Mouse (Mus musculus) hindbrain, embryonic 14.5 days (tissue): ENCODE measurements around the gene Uap1. TPM values are rescaled to one million over a fixed set of nuclear protein-coding genes. Genes with fewer than 3 reads are reported as not detected.
A peak's percentile ranks its signal among the peaks of the same experiment; 100 is the strongest.

Experiments
- ATAC-seq: fragments of 200-750 bp; cut with Nextera tagmentation; 2 replicates; pipeline ENCODE4 v1.8.0; 2017; ENCODE audit warnings: moderate number of reproducible peaks, mild to moderate bottlenecking, moderate TSS enrichment, moderate library complexity; ENCODE audit not compliant: low FRiP score
- DNase-seq: peaks from one replicate; pipeline ENCODE4 v3.0.0-alpha.2; 2015; ENCODE audit warnings: low spot score
- H3K27ac ChIP-seq: fragments of 300-500 bp; sonication (generic); 2 replicates; pipeline ENCODE4 v1.5.1; 2014; ENCODE audit warnings: mild to moderate bottlenecking, moderate library complexity
- H3K27me3 ChIP-seq: fragments of 300-500 bp; sonication (generic); 2 replicates; pipeline ENCODE4 v1.6.1; 2014; ENCODE audit warnings: mild to moderate bottlenecking, low read length, mixed read lengths; ENCODE audit not compliant: control insufficient read depth, insufficient read depth
- H3K36me3 ChIP-seq: fragments of 300-500 bp; sonication (generic); replicated peaks from 2 replicates; pipeline ENCODE4 v1.6.1; 2014; ENCODE audit not compliant: control insufficient read depth, insufficient read depth
- H3K4me1 ChIP-seq: fragments of 300-500 bp; sonication (generic); replicated peaks from 2 replicates; pipeline ENCODE4 v1.6.1; 2014; ENCODE audit warnings: antibody characterized with exemption, low read length, mixed read lengths; ENCODE audit not compliant: control insufficient read depth, insufficient read depth
- H3K4me2 ChIP-seq: fragments of 300-500 bp; sonication (generic); replicated peaks from 2 replicates; pipeline ENCODE4 v1.6.1; 2014; ENCODE audit warnings: mild to moderate bottlenecking, moderate library complexity
- H3K4me3 ChIP-seq: fragments of 300-500 bp; sonication (generic); replicated peaks from 2 replicates; pipeline ENCODE4 v1.5.1; 2014; ENCODE audit warnings: mild to moderate bottlenecking, low read length
- H3K9ac ChIP-seq: fragments of 300-500 bp; sonication (generic); 2 replicates; pipeline ENCODE4 v1.6.1; 2014
- H3K9me3 ChIP-seq: fragments of 300-500 bp; sonication (generic); 2 replicates; pipeline ENCODE4 v1.6.1; 2016; ENCODE audit warnings: low read length; ENCODE audit not compliant: control insufficient read depth
- WGBS: fragments of 180-500 bp; shearing (Covaris S2); extraction: QIAGEN DNeasy Blood & Tissue Kit; methylation state at CpG from one replicate; pipeline ENCODE4 v1.1.7; 2014; 5-methylcytosine and 5-hydroxymethylcytosine counted together
- polyA plus RNA-seq: library from polyadenylated mRNA; unstranded; fragments of >200 nt; fragmentation: Nextera tagmentation; extraction: Ambion mirVana; gene quantifications from 2 replicates; pipeline ENCODE4 v1.2.1, GENCODE M21; 2014

Uap1 gene
- 63.8 and 71.3 TPM in 2 replicates for polyA plus RNA-seq

DNA sequence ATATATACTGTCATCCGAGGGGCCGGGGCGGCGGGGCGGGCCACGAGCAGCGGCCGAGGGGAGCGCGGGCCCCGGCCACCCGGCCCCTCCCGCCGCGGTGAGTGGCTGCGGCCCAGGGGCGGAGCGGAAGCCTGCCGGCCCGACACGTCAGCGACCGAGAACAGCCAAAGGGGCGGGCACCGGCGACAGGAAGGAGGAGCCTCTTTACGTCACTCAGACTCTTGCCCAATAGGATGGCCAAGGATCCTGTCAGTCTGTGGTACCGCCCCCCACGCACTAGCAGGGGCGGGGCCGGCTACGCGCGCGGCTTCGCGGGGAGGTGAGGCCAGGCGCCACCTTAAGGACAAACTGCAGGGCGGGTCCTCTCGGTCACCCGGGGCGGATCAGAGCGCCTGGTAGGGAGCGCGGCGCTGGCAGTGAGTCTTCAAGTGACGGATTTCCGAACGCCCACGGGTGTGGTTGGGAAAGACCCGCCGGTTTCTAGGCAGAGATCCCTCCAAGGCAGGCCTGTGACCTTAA lies at the start of gene Uap1:
TSS of gene Uap1 (minus strand) at position 144 of the 519 bp plus-strand sequence.
- peaks cover 18% of the 10 kb centered on the region for H3K4me1 ChIP-seq
- peak within 1 kb of the TSS; percentile 93 for H3K4me3 ChIP-seq
- peak within 1 kb of the TSS; percentile 77 for H3K4me2 ChIP-seq
- no peaks in the 10 kb centered on the region for H3K36me3 ChIP-seq
- WGBS: under 1% methylated on average over 50 of the region's 52 CpGs
- H3K27ac ChIP-seq: peak within 1 kb of the TSS; percentile 94
- H3K27me3 ChIP-seq: no peaks in the 10 kb centered on the region
- peak within 1 kb of the TSS; percentile 90 for H3K9ac ChIP-seq
- peak; percentile 95 for DNase-seq
- ATAC-seq: peak; percentile 99
- no peaks in the 10 kb centered on the region for H3K9me3 ChIP-seq

DNA sequence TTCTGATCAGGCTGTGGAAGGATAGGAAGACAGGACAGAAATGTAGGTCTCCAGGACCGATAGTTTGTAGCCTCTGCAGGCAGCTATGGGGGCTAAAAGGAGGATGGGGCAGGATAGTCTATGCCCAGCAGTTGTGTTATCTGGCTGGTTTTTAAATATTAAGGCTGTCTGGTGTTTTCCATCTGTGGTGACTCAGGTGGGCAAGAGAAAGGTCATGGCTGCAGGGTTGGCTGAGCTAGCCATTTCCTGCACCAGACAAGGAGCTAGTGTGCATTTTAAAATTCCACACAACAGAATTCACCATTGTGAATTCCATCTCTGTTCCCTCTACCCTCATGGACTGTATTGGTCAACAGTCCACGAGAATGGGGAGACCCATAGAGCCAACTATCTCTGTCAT lies 48.5 kb upstream of the Uap1 start:
- Histone ChIP-seq H3K4me2 (no peak overlapping the region), H3K4me3 (no peak overlapping the region), H3K9me3 (no peaks in the 10 kb centered on the region), H3K27ac (no peak overlapping the region), H3K4me1 (no peaks in the 10 kb centered on the region), H3K9ac (no peak overlapping the region), H3K27me3 (no peaks in the 10 kb centered on the region), H3K36me3 (no peaks in the 10 kb centered on the region)
- ATAC-seq: no peak
- WGBS: 72% methylated on average over 2 of the region's 2 CpGs
- no peak for DNase-seq

DNA sequence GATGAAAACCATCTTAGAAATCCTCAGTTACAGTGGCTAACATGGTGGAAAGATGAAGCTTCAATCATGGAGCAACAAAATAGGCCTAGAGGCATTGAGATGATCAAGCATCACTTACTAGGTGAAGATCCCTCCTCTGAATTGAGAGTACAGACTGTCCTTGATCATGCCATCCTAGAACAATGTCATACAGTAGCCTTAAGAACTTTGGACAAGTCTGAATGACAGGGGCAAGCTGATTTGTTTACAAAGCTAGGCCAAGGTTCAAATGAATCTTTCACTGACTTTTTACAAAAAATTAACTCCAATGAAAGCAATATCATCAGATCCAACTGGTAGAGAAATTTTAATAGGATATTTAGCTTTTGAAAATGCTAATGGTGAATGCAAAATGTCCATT lies 45.6 kb upstream of the Uap1 start:
- no peak overlapping the region for H3K27ac ChIP-seq
- H3K9me3 ChIP-seq: no peaks in the 10 kb centered on the region
- no peak for ATAC-seq
- no peak overlapping the region for H3K4me3 ChIP-seq
- no peaks in the 10 kb centered on the region for H3K4me1 ChIP-seq
- no peaks in the 10 kb centered on the region for H3K36me3 ChIP-seq
- DNase-seq: no peak
- H3K4me2 ChIP-seq: no peak overlapping the region
- peaks cover 4% of the 10 kb centered on the region; the same call in 1 of the 2 replicates for H3K27me3 ChIP-seq
- no peak overlapping the region for H3K9ac ChIP-seq

DNA sequence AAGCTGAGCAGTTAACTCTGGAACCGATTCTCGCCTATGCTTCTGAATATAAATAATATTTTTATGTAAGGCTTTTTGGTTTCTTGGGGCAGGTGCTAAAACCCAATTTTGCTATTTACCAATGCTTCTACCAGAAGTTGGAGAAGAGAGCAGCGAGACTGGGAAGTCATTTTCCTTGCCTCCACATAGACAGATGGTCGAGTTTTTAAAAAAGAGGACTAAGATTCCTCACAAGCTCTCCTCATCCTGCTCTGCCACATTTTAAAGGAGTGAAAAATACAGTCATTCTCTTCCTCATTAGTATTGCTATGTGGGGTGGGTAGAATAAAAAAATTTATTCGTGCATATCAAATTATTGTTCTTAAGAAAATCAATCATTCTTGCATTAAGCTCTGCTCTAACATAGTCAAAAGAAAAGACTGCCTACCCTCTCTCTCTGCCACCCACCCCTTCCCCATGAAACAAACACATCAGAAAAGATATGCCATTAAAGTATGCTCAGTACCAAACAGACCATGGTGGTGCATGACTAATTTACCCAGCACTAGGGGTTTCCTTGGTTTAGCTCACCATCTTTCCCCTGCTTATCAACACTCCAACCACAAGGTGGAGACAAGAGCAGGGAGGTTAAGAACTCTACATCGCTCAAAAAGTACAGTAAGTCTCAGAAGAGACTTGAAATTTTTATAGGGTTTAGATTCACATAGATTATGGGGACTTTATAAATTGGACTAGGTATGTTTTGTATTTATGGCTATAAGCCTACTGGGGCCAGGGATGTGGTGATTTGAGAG lies 43.5 kb upstream of the Uap1 start:
- no peaks in the 10 kb centered on the region for H3K9me3 ChIP-seq
- H3K27ac ChIP-seq: no peak overlapping the region
- 86% methylated on average over 6 of the region's 6 CpGs for WGBS
- H3K4me1 ChIP-seq: peaks cover 9% of the 10 kb centered on the region
- no peak for ATAC-seq
- no peak overlapping the region for H3K9ac ChIP-seq
- no peak overlapping the region for H3K4me2 ChIP-seq
- peaks cover 4% of the 10 kb centered on the region; the same call in 1 of the 2 replicates for H3K27me3 ChIP-seq
- DNase-seq: peak; percentile 27
- H3K4me3 ChIP-seq: no peak overlapping the region
- H3K36me3 ChIP-seq: no peaks in the 10 kb centered on the region

DNA sequence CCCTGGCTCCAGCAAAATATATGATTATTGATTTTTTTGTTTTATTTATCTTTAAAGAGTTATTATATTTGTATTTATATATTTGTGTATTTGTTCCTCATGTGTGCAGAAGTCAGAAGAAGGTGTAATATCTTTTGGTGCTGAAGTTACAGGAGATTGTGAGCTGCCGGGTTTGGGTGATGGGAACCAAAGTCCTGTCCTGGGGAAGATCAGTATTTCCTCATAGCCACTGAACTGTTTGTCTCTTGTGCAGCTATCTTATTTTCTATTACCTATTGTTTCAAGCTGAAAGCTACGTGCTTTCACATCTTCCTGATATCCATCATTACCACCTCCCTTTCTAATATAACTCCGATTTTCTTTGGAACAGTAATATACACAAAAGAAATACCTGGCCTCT lies 40.8 kb upstream of the Uap1 start:
- Histone ChIP-seq H3K27me3 (peaks cover 4% of the 10 kb centered on the region; the same call in 1 of the 2 replicates), H3K27ac (no peak overlapping the region), H3K36me3 (peaks cover 17% of the 10 kb centered on the region), H3K4me2 (peak overlapping the region; percentile 87), H3K4me1 (peaks cover 11% of the 10 kb centered on the region), H3K4me3 (peak overlapping the region; percentile 85), H3K9ac (no peak overlapping the region), H3K9me3 (no peaks in the 10 kb centered on the region)
- DNase-seq (no peak), ATAC-seq (no peak)
- WGBS: 72% methylated on average over 3 of the region's 3 CpGs

DNA sequence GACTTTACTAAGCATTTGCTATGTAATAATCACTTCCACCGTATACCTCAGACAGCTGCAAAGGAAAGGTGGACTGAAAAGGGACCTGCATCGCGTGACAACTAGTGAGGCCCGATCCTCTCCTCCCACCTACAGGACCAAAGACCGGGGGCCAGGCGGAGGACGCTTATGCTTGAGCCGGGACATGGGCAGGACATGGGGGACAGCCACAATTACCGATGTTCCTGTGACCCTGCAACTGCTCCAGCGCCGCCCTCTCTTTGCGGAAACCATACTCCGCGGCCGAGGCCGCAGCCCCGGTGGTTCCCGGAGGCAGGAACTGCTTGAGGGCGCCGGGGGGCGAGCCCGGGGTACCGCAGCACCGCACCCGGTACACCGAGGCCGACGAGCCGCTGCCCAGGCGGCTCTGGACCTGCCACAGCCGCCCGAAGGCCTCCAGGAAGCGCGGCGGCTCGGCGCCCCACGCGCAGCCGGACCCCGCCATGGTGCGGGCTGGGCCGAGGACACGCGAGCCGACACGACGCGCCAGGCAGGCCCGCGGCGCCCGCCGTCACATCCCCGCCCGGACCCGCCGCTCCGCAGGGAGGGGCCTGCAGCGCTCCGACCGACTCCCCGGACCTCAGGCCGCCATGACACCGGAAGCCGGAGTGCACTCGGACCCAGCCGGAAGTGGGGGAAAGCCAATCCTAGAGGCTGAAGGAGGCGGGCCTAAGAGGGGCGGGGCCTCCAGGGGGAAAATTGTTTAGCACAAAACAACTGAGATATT lies 40.2 kb upstream of the Uap1 start, which contains the start of gene Uhmk1:
TSS of gene Uhmk1 (minus strand) at position 641 of the 766 bp plus-strand sequence.
- peak within 1 kb of the TSS; percentile 85 for H3K4me3 ChIP-seq
- peak within 1 kb of the TSS; percentile 75 for H3K27ac ChIP-seq
- peaks cover 4% of the 10 kb centered on the region; the same call in 1 of the 2 replicates for H3K27me3 ChIP-seq
- H3K4me1 ChIP-seq: peaks cover 11% of the 10 kb centered on the region
- peak; percentile 88 for DNase-seq
- WGBS: under 1% methylated on average over 69 of the region's 70 CpGs
- H3K36me3 ChIP-seq: peaks cover 24% of the 10 kb centered on the region
- H3K4me2 ChIP-seq: peak within 1 kb of the TSS; percentile 87
- peak; percentile 99 for ATAC-seq
- no peaks in the 10 kb centered on the region for H3K9me3 ChIP-seq
- peak within 1 kb of the TSS; percentile 76 for H3K9ac ChIP-seq

DNA sequence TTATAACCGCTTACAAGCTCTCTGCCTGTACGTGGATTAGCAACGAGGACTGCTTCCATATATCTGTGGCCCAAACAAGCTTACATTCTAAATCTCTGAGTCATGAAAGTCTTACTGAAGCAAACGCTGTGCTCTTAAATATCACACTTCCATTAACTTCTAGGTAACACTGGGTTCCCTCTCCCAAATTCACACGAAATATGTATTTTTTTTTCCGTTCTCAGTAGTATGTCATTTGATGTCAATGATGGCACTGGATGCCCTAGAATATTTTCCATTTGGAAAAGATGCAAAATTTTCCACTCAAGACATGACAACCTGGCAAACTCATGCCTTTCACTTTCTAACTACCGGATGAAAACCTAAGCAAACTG lies 39.6 kb upstream of the Uap1 start:
- Histone ChIP-seq H3K9ac (peak overlapping the region; percentile 76), H3K9me3 (no peaks in the 10 kb centered on the region), H3K4me2 (peak overlapping the region; percentile 87), H3K4me1 (peaks cover 11% of the 10 kb centered on the region), H3K4me3 (peak overlapping the region; percentile 85), H3K36me3 (peaks cover 29% of the 10 kb centered on the region), H3K27ac (no peak overlapping the region), H3K27me3 (peaks cover 4% of the 10 kb centered on the region; the same call in 1 of the 2 replicates)
- 47% methylated on average over 7 of the region's 7 CpGs for WGBS
- no peak for ATAC-seq
- no peak for DNase-seq

DNA sequence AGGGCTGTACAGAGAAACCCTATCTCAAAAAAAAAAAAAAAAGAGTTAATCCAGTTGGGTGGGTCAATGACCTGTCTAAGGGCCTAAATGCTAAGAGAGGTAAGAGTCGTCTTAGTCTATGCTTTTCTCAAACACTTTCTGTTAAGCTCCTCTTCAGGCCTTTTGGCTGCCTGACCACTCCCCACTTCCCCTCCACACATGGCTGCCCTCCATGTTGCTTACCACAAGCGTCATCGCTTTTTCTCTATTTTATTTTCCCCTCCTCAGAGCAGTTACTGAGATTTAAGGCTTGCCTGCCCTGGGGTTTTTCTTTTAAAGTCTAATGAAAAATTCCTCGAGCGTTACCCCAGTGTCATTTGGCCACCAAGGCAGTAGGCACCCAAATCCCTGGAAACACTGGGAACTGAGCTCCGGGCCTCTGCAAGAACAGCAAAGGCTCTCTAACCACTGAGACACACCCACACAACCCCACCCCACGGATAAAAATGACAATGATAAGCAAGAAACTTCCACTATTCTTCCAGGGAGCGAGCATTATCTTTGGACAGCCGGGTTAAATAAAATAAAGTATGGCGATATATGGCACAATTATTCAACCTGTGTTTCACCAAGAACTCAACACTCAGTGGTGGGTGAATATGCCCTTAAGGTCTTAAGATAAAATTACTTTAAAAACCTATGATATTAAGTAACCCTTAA lies 38.6 kb upstream of the Uap1 start:
- no peak overlapping the region for H3K9ac ChIP-seq
- no peak for DNase-seq
- peak overlapping the region; percentile 13; the same call in 1 of the 2 replicates for H3K4me2 ChIP-seq
- peaks cover 11% of the 10 kb centered on the region for H3K4me1 ChIP-seq
- peaks cover 39% of the 10 kb centered on the region for H3K36me3 ChIP-seq
- no peaks in the 10 kb centered on the region for H3K9me3 ChIP-seq
- WGBS: 95% methylated on average over 10 of the region's 10 CpGs
- no peak overlapping the region for H3K27ac ChIP-seq
- no peak overlapping the region for H3K4me3 ChIP-seq
- peaks cover 4% of the 10 kb centered on the region; the same call in 1 of the 2 replicates for H3K27me3 ChIP-seq
- no peak for ATAC-seq
